Mouse (Mus musculus): Measurements from ENCODE around the gene Cd244a. TPM values are rescaled to one million over a fixed set of nuclear protein-coding genes. Genes with fewer than 3 reads are reported as not detected.

The Cd244a gene
- polyA plus RNA-seq, 1 experiment from 2014 or later: not detected

DNA sequence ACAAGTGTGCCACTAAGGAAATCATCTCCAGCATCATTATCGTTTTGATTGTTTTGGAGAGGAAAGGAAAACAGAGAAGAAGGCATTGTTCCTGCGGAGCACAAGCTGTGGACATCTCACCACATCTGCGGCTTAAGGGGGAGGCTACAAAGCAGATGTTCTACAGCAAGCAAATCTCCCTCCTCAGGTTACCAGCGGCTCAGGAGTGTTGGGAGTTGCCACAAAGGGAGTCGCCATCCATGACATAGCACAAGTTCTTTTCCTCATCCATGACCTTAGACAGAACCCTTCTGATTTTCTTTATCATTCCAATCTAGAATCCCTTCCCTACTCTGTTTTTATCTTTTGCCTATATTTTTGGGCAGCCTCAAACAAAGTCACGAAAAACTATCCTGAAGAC is 76.7 kb downstream of the Cd244a start:
- Histone ChIP-seq H3K4me1 (ENCODE audit: control insufficient read depth, insufficient read depth, low read length) (no peaks in the 10 kb centered on the region), H3K9ac (replicated peaks; ENCODE audit: low read length) (no peak overlapping the region), H3K4me2 (ENCODE audit: low read depth, low read length) (no peak overlapping the region), H3K9me3 (replicated peaks; ENCODE audit: control insufficient read depth, low read length) (no peaks in the 10 kb centered on the region), H3K4me3 (ENCODE audit: low read depth, low read length) (no peak overlapping the region), H3K27me3 (ENCODE audit: control insufficient read depth, insufficient read depth, low read length) (no peaks in the 10 kb centered on the region), H3K27ac (replicated peaks; ENCODE audit: low read depth, low read length) (no peak overlapping the region), H3K36me3 (replicated peaks; ENCODE audit: control insufficient read depth, insufficient read depth, low read depth, low read length) (no peaks in the 10 kb centered on the region)
- ATAC-seq (replicated peaks; ENCODE audit: insufficient number of reproducible peaks, low FRiP score, low TSS enrichment, low read depth): no peak
- DNase-seq (ENCODE audit: low spot score): no peak
- WGBS: 50% methylated on average over 6 of the region's 6 CpGs

DNA sequence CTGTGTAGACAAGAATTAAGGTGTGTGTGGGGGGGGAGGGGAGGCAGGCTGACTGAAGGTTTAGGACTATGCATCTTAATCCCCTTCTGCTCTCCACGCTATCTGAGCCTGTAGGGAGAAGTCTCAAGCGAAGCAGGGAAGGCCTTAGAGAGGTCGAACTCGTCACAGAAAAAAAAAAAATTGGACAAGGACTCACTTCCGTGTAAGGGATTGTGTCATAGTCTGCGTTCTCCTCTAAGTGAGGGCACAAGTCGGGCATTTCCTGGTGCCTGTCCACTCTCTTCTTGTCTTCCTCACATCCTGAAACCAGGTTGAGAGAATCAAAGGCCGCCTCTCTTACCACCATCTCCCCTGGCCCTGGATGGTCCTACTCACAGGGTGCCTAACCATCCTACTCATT is 78.1 kb downstream of the Cd244a start:
- DNase-seq (ENCODE audit: low spot score) (no peak), ATAC-seq (replicated peaks; ENCODE audit: insufficient number of reproducible peaks, low FRiP score, low TSS enrichment, low read depth) (no peak)
- 84% methylated on average over 8 of the region's 8 CpGs for WGBS
- no peak overlapping the region for H3K4me3 ChIP-seq (ENCODE audit: low read depth, low read length)
- no peaks in the 10 kb centered on the region for H3K9me3 ChIP-seq (replicated peaks; ENCODE audit: control insufficient read depth, low read length)
- H3K9ac ChIP-seq (replicated peaks; ENCODE audit: low read length): no peak overlapping the region
- no peak overlapping the region for H3K27ac ChIP-seq (replicated peaks; ENCODE audit: low read depth, low read length)
- H3K4me1 ChIP-seq (ENCODE audit: control insufficient read depth, insufficient read depth, low read length): no peaks in the 10 kb centered on the region
- H3K36me3 ChIP-seq (replicated peaks; ENCODE audit: control insufficient read depth, insufficient read depth, low read depth, low read length): no peaks in the 10 kb centered on the region
- no peak overlapping the region for H3K4me2 ChIP-seq (ENCODE audit: low read depth, low read length)
- no peaks in the 10 kb centered on the region for H3K27me3 ChIP-seq (ENCODE audit: control insufficient read depth, insufficient read depth, low read length)

DNA sequence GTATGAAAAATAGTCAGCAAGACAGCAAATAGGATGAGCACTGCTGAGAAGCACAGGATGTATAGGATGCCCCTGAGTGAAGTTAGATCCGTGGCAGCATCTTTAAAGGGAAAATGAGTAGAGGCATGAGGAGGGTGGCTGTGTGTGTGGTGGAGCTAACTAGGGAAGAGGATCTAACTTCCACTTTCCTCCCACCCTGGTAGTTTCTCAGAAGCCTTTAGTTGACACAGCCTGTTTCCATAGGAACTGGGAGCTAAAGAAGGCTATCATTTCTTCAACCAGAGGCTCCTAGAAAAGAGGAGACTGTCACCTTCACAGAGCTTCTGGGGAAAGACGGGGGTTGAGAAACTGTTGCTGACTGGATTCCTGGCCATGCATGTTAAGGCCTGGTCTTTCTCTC is 79.7 kb downstream of the Cd244a start:
- no peak for ATAC-seq (replicated peaks; ENCODE audit: insufficient number of reproducible peaks, low FRiP score, low TSS enrichment, low read depth)
- no peak for DNase-seq (ENCODE audit: low spot score)
- H3K36me3 ChIP-seq (replicated peaks; ENCODE audit: control insufficient read depth, insufficient read depth, low read depth, low read length): no peaks in the 10 kb centered on the region
- no peak overlapping the region for H3K4me2 ChIP-seq (ENCODE audit: low read depth, low read length)
- no peak overlapping the region for H3K4me3 ChIP-seq (ENCODE audit: low read depth, low read length)
- WGBS: 65% methylated on average over 2 of the region's 2 CpGs
- H3K9ac ChIP-seq (replicated peaks; ENCODE audit: low read length): no peak overlapping the region
- H3K27me3 ChIP-seq (ENCODE audit: control insufficient read depth, insufficient read depth, low read length): no peaks in the 10 kb centered on the region
- no peaks in the 10 kb centered on the region for H3K4me1 ChIP-seq (ENCODE audit: control insufficient read depth, insufficient read depth, low read length)
- H3K27ac ChIP-seq (replicated peaks; ENCODE audit: low read depth, low read length): no peak overlapping the region
- no peaks in the 10 kb centered on the region for H3K9me3 ChIP-seq (replicated peaks; ENCODE audit: control insufficient read depth, low read length)

DNA sequence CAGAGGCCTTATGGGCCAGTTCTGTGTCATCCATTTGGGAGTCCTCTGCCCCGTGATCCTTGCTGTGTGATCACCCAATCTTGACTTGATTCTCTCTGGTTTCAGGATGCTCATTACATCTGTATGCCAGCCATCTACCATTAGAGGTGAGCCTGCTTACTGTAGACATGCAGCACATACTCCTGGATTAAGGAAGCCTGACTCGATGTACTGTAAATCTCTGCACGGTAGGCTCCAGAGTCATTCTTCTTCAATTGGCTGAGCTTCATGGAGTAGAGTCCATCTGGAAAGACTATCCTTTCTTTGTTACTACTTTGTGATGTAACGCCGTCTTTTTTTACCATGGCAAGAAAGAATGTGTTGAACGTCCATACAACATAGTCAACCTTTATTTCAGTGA is 81.8 kb downstream of the Cd244a start:
- H3K36me3 ChIP-seq (replicated peaks; ENCODE audit: control insufficient read depth, insufficient read depth, low read depth, low read length): no peaks in the 10 kb centered on the region
- no peaks in the 10 kb centered on the region for H3K27me3 ChIP-seq (ENCODE audit: control insufficient read depth, insufficient read depth, low read length)
- no peaks in the 10 kb centered on the region for H3K9me3 ChIP-seq (replicated peaks; ENCODE audit: control insufficient read depth, low read length)
- H3K4me3 ChIP-seq (ENCODE audit: low read depth, low read length): no peak overlapping the region
- no peak overlapping the region for H3K27ac ChIP-seq (replicated peaks; ENCODE audit: low read depth, low read length)
- H3K4me2 ChIP-seq (ENCODE audit: low read depth, low read length): no peak overlapping the region
- DNase-seq (ENCODE audit: low spot score) (no peak), ATAC-seq (replicated peaks; ENCODE audit: insufficient number of reproducible peaks, low FRiP score, low TSS enrichment, low read depth) (no peak)
- no peak overlapping the region for H3K9ac ChIP-seq (replicated peaks; ENCODE audit: low read length)
- H3K4me1 ChIP-seq (ENCODE audit: control insufficient read depth, insufficient read depth, low read length): no peaks in the 10 kb centered on the region
- WGBS: 93% methylated on average over 6 of the region's 6 CpGs

DNA sequence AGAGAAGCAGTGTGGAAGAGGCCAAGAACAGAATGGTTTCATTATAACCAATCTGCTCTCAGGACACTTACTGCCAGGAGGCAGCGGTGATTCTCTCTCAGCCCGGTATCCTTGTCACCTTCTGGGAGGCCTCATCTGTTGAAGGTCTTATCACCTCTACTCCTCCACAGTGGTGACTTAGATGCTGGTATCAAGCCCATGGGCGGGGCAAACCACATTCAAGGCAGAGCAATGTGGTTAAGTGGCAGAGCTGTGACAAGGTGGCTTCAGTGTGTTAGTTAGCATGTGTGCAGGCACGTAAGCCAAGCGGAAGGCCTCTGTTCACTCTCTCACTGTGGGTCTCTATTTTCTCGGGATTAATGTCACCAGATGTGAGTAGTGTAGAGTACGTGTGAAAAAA is 84.6 kb downstream of the Cd244a start:
- no peak for DNase-seq (ENCODE audit: low spot score)
- no peak for ATAC-seq (replicated peaks; ENCODE audit: insufficient number of reproducible peaks, low FRiP score, low TSS enrichment, low read depth)
- WGBS: 87% methylated on average over 7 of the region's 7 CpGs

DNA sequence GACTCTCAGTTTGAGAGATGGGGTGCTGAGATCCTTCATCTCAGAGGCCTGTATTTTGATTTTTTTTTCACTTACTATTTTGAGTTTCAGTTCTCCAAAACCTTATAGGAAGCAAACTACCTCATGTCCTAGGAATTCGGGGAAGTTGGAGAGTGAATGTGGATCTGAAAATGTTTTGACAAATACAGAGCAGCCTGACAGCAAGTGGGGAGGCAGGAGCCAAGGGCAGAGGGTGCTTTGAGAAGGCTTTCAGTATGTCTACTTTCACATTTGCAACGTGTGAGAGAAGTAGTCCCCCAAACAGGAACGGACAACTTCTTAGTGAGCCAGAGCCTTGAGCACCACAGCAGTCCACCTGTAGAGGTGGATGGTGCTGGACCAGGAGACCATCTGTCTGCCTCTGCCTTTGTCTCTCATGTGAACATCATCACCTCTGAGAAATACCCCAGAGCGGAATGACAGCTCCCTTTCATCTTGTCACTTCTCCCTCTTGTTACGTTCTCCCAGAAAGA is 87.5 kb downstream of the Cd244a start:
- no peak overlapping the region for H3K4me2 ChIP-seq (ENCODE audit: low read depth, low read length)
- H3K9ac ChIP-seq (replicated peaks; ENCODE audit: low read length): no peak overlapping the region
- no peaks in the 10 kb centered on the region for H3K4me1 ChIP-seq (ENCODE audit: control insufficient read depth, insufficient read depth, low read length)
- no peaks in the 10 kb centered on the region for H3K27me3 ChIP-seq (ENCODE audit: control insufficient read depth, insufficient read depth, low read length)
- no peaks in the 10 kb centered on the region for H3K36me3 ChIP-seq (replicated peaks; ENCODE audit: control insufficient read depth, insufficient read depth, low read depth, low read length)
- DNase-seq (ENCODE audit: low spot score) (no peak), ATAC-seq (replicated peaks; ENCODE audit: insufficient number of reproducible peaks, low FRiP score, low TSS enrichment, low read depth) (no peak)
- H3K4me3 ChIP-seq (ENCODE audit: low read depth, low read length): no peak overlapping the region
- WGBS: 77% methylated on average over 5 of the region's 5 CpGs
- H3K9me3 ChIP-seq (replicated peaks; ENCODE audit: control insufficient read depth, low read length): no peaks in the 10 kb centered on the region
- H3K27ac ChIP-seq (replicated peaks; ENCODE audit: low read depth, low read length): no peak overlapping the region

More for the DNA sequence above, 84.6 kb downstream of the Cd244a start:
- Histone ChIP-seq H3K9me3 (replicated peaks; ENCODE audit: control insufficient read depth, low read length) (no peaks in the 10 kb centered on the region), H3K27ac (replicated peaks; ENCODE audit: low read depth, low read length) (no peak overlapping the region), H3K4me2 (ENCODE audit: low read depth, low read length) (no peak overlapping the region), H3K4me3 (ENCODE audit: low read depth, low read length) (no peak overlapping the region), H3K9ac (replicated peaks; ENCODE audit: low read length) (no peak overlapping the region), H3K4me1 (ENCODE audit: control insufficient read depth, insufficient read depth, low read length) (no peaks in the 10 kb centered on the region), H3K36me3 (replicated peaks; ENCODE audit: control insufficient read depth, insufficient read depth, low read depth, low read length) (no peaks in the 10 kb centered on the region), H3K27me3 (ENCODE audit: control insufficient read depth, insufficient read depth, low read length) (no peaks in the 10 kb centered on the region)

DNA sequence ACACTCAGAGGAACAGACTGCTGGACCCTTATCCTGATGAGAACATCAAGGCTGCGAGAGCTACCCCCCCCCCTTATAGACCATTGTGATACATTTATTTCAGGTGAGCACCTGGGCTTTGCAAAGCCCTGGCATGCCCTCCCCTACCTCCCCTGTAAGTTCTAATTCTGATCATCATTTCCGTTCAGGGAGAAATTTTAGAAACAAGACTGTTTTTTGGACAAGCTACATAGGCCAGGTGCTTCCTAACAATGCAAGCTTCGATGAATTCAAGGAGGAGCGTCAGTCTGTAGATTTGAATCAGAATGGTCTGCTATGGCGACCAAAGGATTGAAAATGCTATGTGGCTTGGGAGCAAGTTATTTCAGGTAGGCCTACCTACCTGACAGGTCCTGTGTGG is 88.7 kb downstream of the Cd244a start:
- Histone ChIP-seq H3K4me1 (ENCODE audit: control insufficient read depth, insufficient read depth, low read length) (no peaks in the 10 kb centered on the region), H3K27ac (replicated peaks; ENCODE audit: low read depth, low read length) (no peak overlapping the region), H3K36me3 (replicated peaks; ENCODE audit: control insufficient read depth, insufficient read depth, low read depth, low read length) (no peaks in the 10 kb centered on the region), H3K27me3 (ENCODE audit: control insufficient read depth, insufficient read depth, low read length) (no peaks in the 10 kb centered on the region), H3K4me2 (ENCODE audit: low read depth, low read length) (no peak overlapping the region), H3K4me3 (ENCODE audit: low read depth, low read length) (no peak overlapping the region), H3K9ac (replicated peaks; ENCODE audit: low read length) (no peak overlapping the region), H3K9me3 (replicated peaks; ENCODE audit: control insufficient read depth, low read length) (no peaks in the 10 kb centered on the region)
- WGBS: 88% methylated on average over 5 of the region's 5 CpGs
- ATAC-seq (replicated peaks; ENCODE audit: insufficient number of reproducible peaks, low FRiP score, low TSS enrichment, low read depth): no peak
- DNase-seq (ENCODE audit: low spot score): no peak

DNA sequence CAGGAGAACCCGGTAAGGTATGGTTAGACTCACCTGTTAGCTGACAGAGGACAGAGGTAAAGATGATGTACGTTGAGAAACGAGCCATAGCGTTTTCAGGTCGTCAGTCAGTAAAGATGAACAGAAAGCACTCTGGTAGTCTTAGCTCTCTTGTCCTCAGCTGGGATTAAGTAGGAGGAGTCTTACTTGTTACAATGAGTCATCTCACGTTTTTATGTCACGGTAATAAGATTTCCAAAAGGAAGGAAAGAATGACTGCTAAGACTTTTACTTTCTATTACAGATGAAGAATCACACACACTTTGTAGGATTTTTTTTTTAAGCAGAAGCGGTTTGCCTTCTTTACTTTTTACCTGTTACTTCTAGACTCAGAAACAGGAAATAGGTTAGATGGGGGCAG is 89.8 kb downstream of the Cd244a start:
- no peaks in the 10 kb centered on the region for H3K9me3 ChIP-seq (replicated peaks; ENCODE audit: control insufficient read depth, low read length)
- H3K27ac ChIP-seq (replicated peaks; ENCODE audit: low read depth, low read length): no peak overlapping the region
- ATAC-seq (replicated peaks; ENCODE audit: insufficient number of reproducible peaks, low FRiP score, low TSS enrichment, low read depth): no peak
- no peaks in the 10 kb centered on the region for H3K36me3 ChIP-seq (replicated peaks; ENCODE audit: control insufficient read depth, insufficient read depth, low read depth, low read length)
- H3K27me3 ChIP-seq (ENCODE audit: control insufficient read depth, insufficient read depth, low read length): no peaks in the 10 kb centered on the region
- H3K4me1 ChIP-seq (ENCODE audit: control insufficient read depth, insufficient read depth, low read length): no peaks in the 10 kb centered on the region
- H3K9ac ChIP-seq (replicated peaks; ENCODE audit: low read length): no peak overlapping the region
- no peak overlapping the region for H3K4me3 ChIP-seq (ENCODE audit: low read depth, low read length)
- DNase-seq (ENCODE audit: low spot score): no peak
- WGBS: 78% methylated on average over 8 of the region's 8 CpGs
- no peak overlapping the region for H3K4me2 ChIP-seq (ENCODE audit: low read depth, low read length)
